Mouse (Mus musculus): Measurements from ENCODE around the gene Poc1a. TPM values are rescaled to one million over a fixed set of nuclear protein-coding genes. Genes with fewer than 3 reads are reported as not detected.
A peak's percentile ranks its signal among the peaks of the same experiment; 100 is the strongest.

The Poc1a gene
- total RNA-seq, 2 experiments from 2014 or later: 3.2 to 4.3 TPM

DNA sequence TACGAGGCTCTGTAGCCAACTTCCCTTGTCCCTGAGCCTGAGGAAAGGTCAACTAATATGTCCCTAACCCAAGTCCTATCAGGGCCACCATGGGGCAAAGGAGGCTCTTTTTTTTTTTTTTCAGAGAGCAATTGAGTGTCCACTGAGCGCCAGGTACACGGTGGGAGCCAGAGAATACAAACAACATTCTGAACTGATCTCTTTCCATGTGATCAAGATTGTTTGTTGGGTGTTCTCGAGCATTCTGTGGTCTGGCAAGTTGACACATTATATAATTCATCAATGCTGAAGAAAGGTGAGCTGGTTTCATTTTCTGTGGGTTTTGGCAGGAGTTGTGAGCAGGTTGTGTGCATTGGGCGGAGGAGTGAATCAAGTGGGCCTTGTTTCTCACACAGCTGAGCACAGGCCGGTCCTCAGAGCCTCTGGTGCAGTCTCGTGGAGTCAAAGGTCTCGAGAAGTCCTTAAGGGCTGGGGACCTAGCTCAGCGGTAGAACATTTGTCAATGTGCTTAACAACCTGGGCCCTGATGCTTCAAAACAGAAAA, 17.4 kb upstream of the Poc1a start:
- no peak for DNase-seq (ENCODE audit: low spot score in 2 of 2)

DNA sequence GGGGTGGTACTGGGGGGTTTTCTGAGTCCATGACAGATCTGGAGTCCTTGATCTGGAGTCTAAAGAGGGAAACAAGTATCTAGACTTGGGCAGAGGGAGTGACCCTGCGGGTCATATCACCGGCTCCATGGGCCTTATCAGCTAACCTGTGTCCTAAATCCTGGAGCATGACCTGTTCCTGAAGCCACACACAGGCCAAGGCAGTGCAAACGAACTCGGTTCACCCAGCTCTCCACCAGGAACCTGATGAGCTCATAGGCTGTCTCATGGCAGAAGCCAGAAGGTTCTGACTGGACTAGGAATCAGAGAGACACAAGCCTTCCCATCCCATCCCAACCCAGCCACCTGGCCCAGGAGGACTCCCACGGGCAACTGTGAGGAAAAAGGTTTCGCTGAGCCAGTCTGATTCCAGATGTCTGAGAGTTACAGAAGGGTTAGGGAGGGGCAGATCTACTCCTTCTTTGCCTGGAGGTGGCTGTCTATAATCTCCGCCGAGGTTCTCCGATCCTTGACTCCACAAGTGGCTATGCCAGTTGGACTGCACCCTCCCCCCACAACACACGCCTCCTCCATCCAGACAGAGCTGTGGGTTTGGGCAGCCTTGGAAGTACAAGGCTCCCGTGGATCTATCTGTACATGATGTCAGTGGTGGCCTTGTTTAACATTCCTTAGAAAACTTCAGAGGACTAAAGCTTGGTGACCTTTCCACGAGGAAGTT, 15.3 kb upstream of the Poc1a start:
- no peak for DNase-seq (ENCODE audit: low spot score in 2 of 2)

- DNase-seq (ENCODE audit: low spot score in 2 of 2): peak; percentile 54 to 64
Measured at GRCm38 (mm10) chr9:106266936-106267657, 13.8 kb upstream of the Poc1a start.

DNA sequence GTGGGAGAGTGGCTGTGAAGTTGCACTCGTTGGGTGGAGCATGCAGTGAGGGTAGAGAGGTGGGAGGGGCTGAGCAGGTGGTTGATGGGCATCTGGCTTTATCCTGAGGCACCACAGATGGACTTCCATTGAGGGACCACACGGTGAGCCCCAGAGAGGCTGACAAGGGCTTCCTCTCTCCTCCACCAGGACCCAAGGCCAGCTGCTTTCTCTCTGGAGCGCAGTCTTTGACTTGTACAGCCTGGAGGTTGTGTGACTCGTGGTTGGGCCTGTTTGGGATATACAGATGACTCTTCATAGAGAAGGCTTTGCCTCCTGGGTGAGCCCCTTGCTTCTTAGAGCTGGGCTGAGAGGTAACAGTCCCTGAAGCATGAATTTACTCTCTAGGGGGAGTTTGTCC, 12.4 kb upstream of the Poc1a start:
- DNase-seq (ENCODE audit: low spot score in 2 of 2): no peak

- DNase-seq (ENCODE audit: low spot score in 2 of 2): no peak
Measured at GRCm38 (mm10) chr9:106269076-106269788, 11.6 kb upstream of the Poc1a start.

DNA sequence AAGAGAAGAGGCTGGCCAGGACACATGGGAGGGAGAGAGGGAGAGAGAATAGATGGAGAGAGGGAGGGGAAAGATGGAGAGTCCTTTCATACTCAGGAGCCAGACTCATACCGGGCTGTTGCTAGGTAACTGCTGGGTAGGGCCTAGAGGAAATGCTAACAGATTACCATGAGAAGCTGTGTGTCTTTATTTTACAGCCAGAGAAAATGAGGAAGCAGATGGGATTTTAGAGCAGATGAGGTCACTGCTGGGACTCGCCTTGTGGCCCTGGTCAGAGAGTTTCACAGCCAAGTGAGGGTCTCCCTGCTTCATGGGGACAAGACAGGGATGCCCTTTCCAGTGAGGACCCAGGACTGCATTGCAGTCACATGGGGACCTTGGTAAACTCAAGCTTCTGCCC, 11.0 kb upstream of the Poc1a start:
- no peak for DNase-seq (ENCODE audit: low spot score in 2 of 2)

DNA sequence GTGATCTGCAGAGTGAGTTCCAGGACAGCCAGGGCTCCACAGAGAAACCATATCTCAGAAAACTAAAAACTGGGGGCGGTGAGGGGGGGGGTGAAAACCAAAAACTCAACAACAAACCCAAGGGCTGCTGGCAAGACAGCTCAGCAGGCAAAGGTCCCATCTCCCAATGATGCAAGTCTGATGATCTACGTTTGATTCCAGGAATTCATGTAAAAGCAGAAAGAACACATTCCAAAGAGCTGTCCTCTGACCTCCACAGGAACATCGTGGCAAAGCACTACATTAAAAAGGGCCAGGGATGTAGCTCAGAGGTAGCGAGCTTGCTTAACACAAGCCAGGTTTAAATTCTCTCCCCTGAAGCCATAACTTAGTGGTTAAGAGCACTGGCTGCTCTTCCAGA, 10.2 kb upstream of the Poc1a start:
- no peak for DNase-seq (ENCODE audit: low spot score in 2 of 2)

DNA sequence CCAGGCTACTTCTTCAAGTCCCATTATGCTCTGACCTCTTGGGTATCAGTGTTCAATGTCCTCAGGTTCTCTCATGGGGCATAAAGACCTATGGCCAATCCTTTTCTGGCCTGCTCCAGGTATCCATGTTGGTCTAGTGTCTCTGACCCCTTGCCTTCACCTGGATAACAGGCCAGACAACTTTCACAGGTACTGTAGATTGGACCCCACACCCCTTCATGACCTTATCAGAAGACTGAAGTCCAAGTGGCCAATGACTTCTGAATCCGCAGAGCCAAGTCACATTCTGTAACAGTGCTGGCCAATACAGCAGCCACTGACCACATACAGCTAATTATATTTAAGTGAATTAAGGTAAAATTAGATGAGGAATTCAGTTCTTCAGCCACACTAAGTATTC, 8.6 kb upstream of the Poc1a start:
- no peak for DNase-seq (ENCODE audit: low spot score in 2 of 2)

GRCm38 (mm10) chr9:106273276-106273675, 7.6 kb upstream of the Poc1a start:
- no peak for DNase-seq (ENCODE audit: low spot score in 2 of 2)

DNA sequence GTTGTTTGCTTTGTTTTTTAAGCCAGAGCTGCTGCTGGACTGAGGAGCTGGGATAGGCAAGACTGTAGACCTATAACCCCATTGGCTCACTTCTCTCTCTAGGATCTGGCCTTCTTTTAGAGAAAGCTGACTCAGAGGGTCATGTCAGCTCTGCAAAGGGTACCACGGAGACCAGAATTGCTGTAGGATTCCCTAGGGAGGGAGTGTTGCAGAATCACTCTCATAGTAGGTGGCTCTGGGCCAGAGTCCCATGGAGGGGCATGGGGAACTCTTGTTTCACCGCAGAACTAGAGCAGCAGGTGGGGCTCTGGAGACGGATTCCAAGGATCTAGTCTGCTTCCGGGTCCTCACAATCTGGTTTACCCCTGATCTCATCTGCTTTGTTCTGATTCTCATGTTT, 7.1 kb upstream of the Poc1a start:
- no peak for DNase-seq (ENCODE audit: low spot score in 2 of 2)

- DNase-seq (ENCODE audit: low spot score in 2 of 2): no peak
Measured at GRCm38 (mm10) chr9:106274652-106275180, 6.1 kb upstream of the Poc1a start.

- no peak for DNase-seq (ENCODE audit: low spot score in 2 of 2)
Measured at GRCm38 (mm10) chr9:106275806-106276205, 5.1 kb upstream of the Poc1a start.

- peak in 1 of 2 experiments; percentile 45 for DNase-seq (ENCODE audit: low spot score in 2 of 2)
Measured at GRCm38 (mm10) chr9:106280386-106280785, 475 bp upstream of the Poc1a start.

DNA sequence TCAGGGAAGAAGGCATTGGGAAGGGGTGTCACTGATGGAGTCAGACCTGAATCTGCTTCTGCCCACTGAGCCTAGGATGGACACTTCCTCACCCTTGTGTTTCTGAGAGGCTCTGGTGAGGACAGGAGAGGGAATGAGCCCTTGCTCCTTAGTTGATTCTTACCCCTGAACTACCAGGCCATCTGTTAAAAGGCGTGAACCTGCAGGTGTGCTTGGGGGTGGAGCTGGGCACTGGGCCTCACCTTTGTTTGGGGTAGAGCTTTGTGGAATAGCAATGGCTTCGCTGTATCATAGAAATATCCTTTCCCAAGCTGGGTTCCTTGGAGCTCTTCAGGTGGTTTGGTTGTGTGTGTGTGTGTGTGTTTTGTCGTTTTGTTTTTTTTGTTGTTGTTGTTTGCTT, 1.2 kb downstream of the Poc1a start:
- no peak for DNase-seq (ENCODE audit: low spot score in 2 of 2)

GRCm38 (mm10) chr9:106287165-106287564, 6.3 kb downstream of the Poc1a start:
- no peak for DNase-seq (ENCODE audit: low spot score in 2 of 2)

- DNase-seq (ENCODE audit: low spot score in 2 of 2): peak; percentile 62 to 68
Measured at GRCm38 (mm10) chr9:106288864-106289263, 8.0 kb downstream of the Poc1a start.

DNA sequence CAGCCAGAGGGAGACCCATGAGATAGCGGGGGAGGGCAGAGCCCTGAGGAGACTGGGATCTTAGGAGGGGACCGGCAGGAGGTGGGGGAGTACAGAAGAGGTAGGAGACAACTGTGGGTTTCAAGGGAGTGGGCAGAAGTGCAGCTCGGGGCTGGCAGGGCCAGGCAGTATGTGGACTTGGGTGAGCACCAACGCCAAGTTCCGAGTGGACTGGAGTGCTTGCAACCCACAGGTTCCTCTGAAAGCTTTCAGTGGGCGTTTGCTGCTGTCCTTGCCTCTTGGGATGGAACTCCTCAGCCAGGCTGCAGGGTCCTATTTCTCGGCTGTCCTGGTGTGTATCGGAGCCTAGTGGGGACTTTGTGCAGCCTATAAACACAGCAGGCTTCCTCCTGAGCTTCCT, 9.0 kb downstream of the Poc1a start:
- no peak for DNase-seq (ENCODE audit: low spot score in 2 of 2)

- DNase-seq (ENCODE audit: low spot score in 2 of 2): no peak
Measured at GRCm38 (mm10) chr9:106290636-106291122, 9.8 kb downstream of the Poc1a start.

DNA sequence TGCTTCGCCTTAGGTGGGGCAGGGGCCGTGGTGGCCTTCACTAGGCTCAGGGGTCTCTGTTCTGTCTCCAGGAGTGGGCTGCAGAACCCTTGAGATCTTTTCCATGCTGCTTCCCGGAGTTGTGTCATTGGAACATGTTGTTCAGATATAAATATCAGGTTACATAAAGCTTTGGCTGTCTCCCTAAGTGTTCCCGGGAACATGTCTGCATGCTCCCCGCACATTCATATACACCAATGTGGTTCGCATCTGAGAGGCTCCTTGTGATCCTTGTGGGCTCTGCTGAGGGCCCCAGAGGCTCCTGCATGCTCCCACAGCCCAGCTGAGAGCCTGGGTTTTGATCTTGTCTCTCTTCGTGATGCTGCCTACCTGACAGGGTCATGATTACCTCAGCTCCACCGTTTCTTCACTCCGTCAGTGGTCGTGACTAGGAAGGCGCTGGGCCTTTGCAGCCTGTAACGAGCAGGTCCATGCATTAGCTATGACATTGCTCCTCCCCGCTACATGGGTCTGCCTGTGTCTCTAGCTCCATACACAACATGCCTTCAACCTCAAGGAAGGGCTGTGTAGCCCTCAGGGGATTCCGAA, 12.8 kb downstream of the Poc1a start:
- no peak for DNase-seq (ENCODE audit: low spot score in 2 of 2)

- no peak for DNase-seq (ENCODE audit: low spot score in 2 of 2)
Measured at GRCm38 (mm10) chr9:106296637-106297174, 15.8 kb downstream of the Poc1a start.

All from adrenal gland, adult 18-20 months (tissue).